Mouse (Mus musculus): ENCODE results near the gene Asic2.

Asic2 gene

GRCm38 (mm10) chr11:81239966-81240681, 728.1 kb downstream of the Asic2 start:
- DNase-seq (ENCODE audit: extremely low spot score, low read depth, low spot score) = no peak

GRCm38 (mm10) chr11:81239091-81239490, 729.2 kb downstream of the Asic2 start:
- no peak for DNase-seq (ENCODE audit: extremely low spot score, low read depth, low spot score)

- DNase-seq (ENCODE audit: extremely low spot score, low read depth, low spot score) = no peak
These were observed 732.2 kb downstream of the Asic2 start for GRCm38 (mm10) chr11:81236070-81236469.

GRCm38 (mm10) chr11:81223361-81223760, 744.9 kb downstream of the Asic2 start:
- DNase-seq (ENCODE audit: extremely low spot score, low read depth, low spot score) = no peak

- DNase-seq (ENCODE audit: extremely low spot score, low read depth, low spot score) = no peak
These were observed 747.5 kb downstream of the Asic2 start for GRCm38 (mm10) chr11:81220786-81221185.

GRCm38 (mm10) chr11:81205471-81205870, 762.8 kb downstream of the Asic2 start:
- DNase-seq (ENCODE audit: extremely low spot score, low read depth, low spot score) = no peak

- no peak for DNase-seq (ENCODE audit: extremely low spot score, low read depth, low spot score)
These were observed 765.7 kb downstream of the Asic2 start for GRCm38 (mm10) chr11:81202578-81202977.

- DNase-seq (ENCODE audit: extremely low spot score, low read depth, low spot score) = peak; percentile 22
These were observed 774.4 kb downstream of the Asic2 start for GRCm38 (mm10) chr11:81193856-81194255.

GRCm38 (mm10) chr11:81192155-81192554, 776.1 kb downstream of the Asic2 start:
- no peak for DNase-seq (ENCODE audit: extremely low spot score, low read depth, low spot score)

- no peak for DNase-seq (ENCODE audit: extremely low spot score, low read depth, low spot score)
These were observed 779.2 kb downstream of the Asic2 start for GRCm38 (mm10) chr11:81189103-81189502.

GRCm38 (mm10) chr11:81187851-81188250, 780.4 kb downstream of the Asic2 start:
- DNase-seq (ENCODE audit: extremely low spot score, low read depth, low spot score) = no peak

GRCm38 (mm10) chr11:81184721-81185120, 783.5 kb downstream of the Asic2 start:
- DNase-seq (ENCODE audit: extremely low spot score, low read depth, low spot score) = no peak

GRCm38 (mm10) chr11:81164890-81165289, 803.4 kb downstream of the Asic2 start:
- no peak for DNase-seq (ENCODE audit: extremely low spot score, low read depth, low spot score)

GRCm38 (mm10) chr11:81163056-81163455, 805.2 kb downstream of the Asic2 start:
- DNase-seq (ENCODE audit: extremely low spot score, low read depth, low spot score) = no peak

- DNase-seq (ENCODE audit: extremely low spot score, low read depth, low spot score) = no peak
These were observed 814.4 kb downstream of the Asic2 start for GRCm38 (mm10) chr11:81153841-81154240.

GRCm38 (mm10) chr11:81153161-81153840, 815.0 kb downstream of the Asic2 start:
- no peak for DNase-seq (ENCODE audit: extremely low spot score, low read depth, low spot score)

GRCm38 (mm10) chr11:81152460-81153160, 815.6 kb downstream of the Asic2 start:
- DNase-seq (ENCODE audit: extremely low spot score, low read depth, low spot score) = no peak

GRCm38 (mm10) chr11:81152021-81152385, 816.3 kb downstream of the Asic2 start:
- DNase-seq (ENCODE audit: extremely low spot score, low read depth, low spot score) = no peak

- no peak for DNase-seq (ENCODE audit: extremely low spot score, low read depth, low spot score)
These were observed 816.8 kb downstream of the Asic2 start for GRCm38 (mm10) chr11:81151286-81152020.

GRCm38 (mm10) chr11:81150621-81151020, 817.6 kb downstream of the Asic2 start:
- no peak for DNase-seq (ENCODE audit: extremely low spot score, low read depth, low spot score)

GRCm38 (mm10) chr11:81148423-81148822, 819.8 kb downstream of the Asic2 start:
- DNase-seq (ENCODE audit: extremely low spot score, low read depth, low spot score) = no peak
